In genomic region chr6:84414400-84414799, GRCm38 (mm10) we compare ENCODE assay signal across 30 mouse cellular contexts.
DNase-seq lines count a peak whose midpoint lies in the region; ATAC-seq and TF ChIP-seq lines count a peak whose summit lies in the region.
"Had no signal": no experiment of that assay in that cellular context is flagged by ENCODE, and none has a peak within 500 bp of the region (broad histone marks: within the 10 kb centered on the region; RNA-seq: fewer than 3 reads in every experiment).

No protein-coding gene starts in this region.

- H3K36me3 ChIP-seq in embryonic facial prominence, embryonic 10.5 days (replicated peaks) = no peaks in the 10 kb centered on the region
- H3K36me3 ChIP-seq in embryonic facial prominence, embryonic 14.5 days (ENCODE audit: control insufficient read depth, insufficient read depth, low read length) = no peaks in the 10 kb centered on the region
- H3K36me3 ChIP-seq in intestine, postnatal 0 days (ENCODE audit: control insufficient read depth, insufficient read depth) = no peaks in the 10 kb centered on the region
- H3K36me3 ChIP-seq: hindbrain, embryonic 13.5 days; lung, embryonic 15.5 days; midbrain, embryonic 10.5 days; neural tube, embryonic 12.5 days had no signal

- no peak for TF ChIP-seq CTCF in intestine, postnatal 0 days (IDR thresholded peaks at IDR 0.05; ENCODE audit: low read depth)

- H3K9me3 ChIP-seq in embryonic facial prominence, embryonic 10.5 days = no peaks in the 10 kb centered on the region
- H3K9me3 ChIP-seq in embryonic facial prominence, embryonic 14.5 days (ENCODE audit: control insufficient read depth, low read length) = no peaks in the 10 kb centered on the region
- no peaks in the 10 kb centered on the region for H3K9me3 ChIP-seq in intestine, postnatal 0 days (ENCODE audit: control insufficient read depth)
- H3K9me3 ChIP-seq: hindbrain, embryonic 13.5 days; lung, embryonic 15.5 days; midbrain, embryonic 10.5 days; neural tube, embryonic 12.5 days had no signal

- H3K4me3 ChIP-seq in embryonic facial prominence, embryonic 10.5 days = no peak overlapping the region
- no peak overlapping the region for H3K4me3 ChIP-seq in embryonic facial prominence, embryonic 14.5 days (ENCODE audit: low read depth, low read length)
- no peak overlapping the region for H3K4me3 ChIP-seq in intestine, postnatal 0 days (ENCODE audit: low read depth, low read length)
- H3K4me3 ChIP-seq: erythroblast, embryonic 14.5 days; hindbrain, embryonic 13.5 days; lung, embryonic 15.5 days; midbrain, embryonic 10.5 days; myocyte; neural tube, embryonic 12.5 days had no signal

- peak; percentile 87 for ATAC-seq in embryonic facial prominence, embryonic 14.5 days (ENCODE audit: low read depth)
- no peak for ATAC-seq in intestine, postnatal 0 days
- ATAC-seq: activated CD4-positive, CD25-positive, alpha-beta regulatory T cell, adult 4 months; CD4-positive, CD25-positive, alpha-beta regulatory T cell, adult 4 months had no signal

- intact Hi-C loops in left cerebral cortex, postnatal 4 days (cut with DNase I) = no loop called here

- H3K27ac ChIP-seq in embryonic facial prominence, embryonic 10.5 days (replicated peaks) = peak overlapping the region; percentile 51; the same call in 1 of the 2 replicates
- no peak overlapping the region for H3K27ac ChIP-seq in embryonic facial prominence, embryonic 14.5 days (replicated peaks; ENCODE audit: low read depth, low read length)
- no peak overlapping the region for H3K27ac ChIP-seq in intestine, postnatal 0 days (ENCODE audit: low read depth, low read length)
- H3K27ac ChIP-seq: hindbrain, embryonic 13.5 days; kidney, postnatal 0 days; lung, embryonic 15.5 days; midbrain, embryonic 10.5 days; neural tube, embryonic 12.5 days had no signal

- H3K4me1 ChIP-seq in embryonic facial prominence, embryonic 10.5 days = peaks cover 23% of the 10 kb centered on the region
- H3K4me1 ChIP-seq in embryonic facial prominence, embryonic 14.5 days (ENCODE audit: control insufficient read depth, insufficient read depth, low read length) = peaks cover 13% of the 10 kb centered on the region; the same call in 1 of the 2 replicates
- 0 out of 2 replicates have a peak, but pooled peaks cover 4% of the 10 kb centered on the region for H3K4me1 ChIP-seq in intestine, postnatal 0 days (replicated peaks; ENCODE audit: control insufficient read depth, insufficient read depth, low read length)
- H3K4me1 ChIP-seq: lung, embryonic 15.5 days; midbrain, embryonic 10.5 days had no signal

- H3K4me2 ChIP-seq in embryonic facial prominence, embryonic 14.5 days (ENCODE audit: low read depth, low read length) = no peak overlapping the region
- H3K4me2 ChIP-seq in intestine, postnatal 0 days (replicated peaks; ENCODE audit: low read depth) = no peak overlapping the region
- H3K4me2 ChIP-seq: heart, embryonic 11.5 days; hindbrain, embryonic 13.5 days; liver, embryonic 11.5 days; lung, embryonic 15.5 days; neural tube, embryonic 12.5 days had no signal

- no peaks in the 10 kb centered on the region for H3K27me3 ChIP-seq in embryonic facial prominence, embryonic 10.5 days (replicated peaks; ENCODE audit: low read depth, poor library complexity, severe bottlenecking)
- H3K27me3 ChIP-seq in embryonic facial prominence, embryonic 14.5 days (replicated peaks; ENCODE audit: control insufficient read depth, insufficient read depth, low read length) = no peaks in the 10 kb centered on the region
- no peaks in the 10 kb centered on the region for H3K27me3 ChIP-seq in intestine, postnatal 0 days (replicated peaks; ENCODE audit: control insufficient read depth, insufficient read depth, low read length)
- H3K27me3 ChIP-seq: hindbrain, embryonic 13.5 days; lung, embryonic 15.5 days; neural tube, embryonic 12.5 days had no signal

- 42% methylated on average over 5 of the region's 5 CpGs for WGBS in embryonic facial prominence, embryonic 10.5 days
- 22% methylated on average over 5 of the region's 5 CpGs for WGBS in embryonic facial prominence, embryonic 14.5 days
- WGBS in intestine, postnatal 0 days = 59% methylated on average over 5 of the region's 5 CpGs

- H3K9ac ChIP-seq in embryonic facial prominence, embryonic 14.5 days (ENCODE audit: low read depth, low read length) = no peak overlapping the region
- H3K9ac ChIP-seq in intestine, postnatal 0 days (ENCODE audit: low read depth, low read length) = no peak overlapping the region
- H3K9ac ChIP-seq: hindbrain, embryonic 13.5 days; lung, embryonic 15.5 days; neural tube, embryonic 12.5 days had no signal

- peak; percentile 27 for DNase-seq in embryo, embryonic 10.5 days (ENCODE audit: low spot score)
- no peak for DNase-seq in embryo, embryonic 11 days
- DNase-seq in left cerebral cortex, postnatal 4 days = peak; percentile 47
- DNase-seq in left cerebral cortex, adult 9 months (ENCODE audit: low spot score in 2 of 2) = no peak
- DNase-seq in embryonic facial prominence, embryonic 10.5 days (ENCODE audit: low spot score) = peak; percentile 60
- peak; percentile 90 for DNase-seq in embryonic facial prominence, embryonic 14.5 days (ENCODE audit: low spot score)
- no peak for DNase-seq in urinary bladder, postnatal 14 days (ENCODE audit: low spot score)
- DNase-seq: adrenal gland, adult 2 months; adrenal gland, postnatal 36 days; cerebellum, adult 9-11 months; gastrocnemius, postnatal 10 days; heart, postnatal 36 days; kidney, adult 8-10 months; kidney, postnatal 4 days; right cerebral cortex, adult 18-20 months; spleen, adult 18-20 months; thymus, adult 18-20 months; thymus, postnatal 36 days had no signal

Comparison
In these comparisons a context has a peak if more than half of its experiments do, and no peak if none do; other contexts are left out.
1. DNase-seq: peak in embryo, embryonic 10.5 days (single experiment), left cerebral cortex, postnatal 4 days (single experiment), embryonic facial prominence, embryonic 10.5 days (single experiment) and embryonic facial prominence, embryonic 14.5 days (single experiment); none in embryo, embryonic 11 days (single experiment), left cerebral cortex, adult 9 months (0 of 2) and urinary bladder, postnatal 14 days (single experiment).